Mouse (Mus musculus) forebrain, embryonic 11.5 days (tissue): ENCODE results near the gene Crkl. TPM values are rescaled to one million over a fixed set of nuclear protein-coding genes. Genes with fewer than 3 reads are reported as not detected.
A peak's percentile ranks its signal among the peaks of the same experiment; 100 is the strongest.

Source experiments
- ATAC-seq: fragments of 200-750 bp; cut with Nextera tagmentation; replicated peaks from 2 replicates; pipeline ENCODE4 v1.8.0; 2017; ENCODE audit warnings: moderate TSS enrichment; ENCODE audit not compliant: low FRiP score
- DNase-seq: peaks from one replicate; pipeline ENCODE4 v3.0.0-alpha.2; 2017; ENCODE audit warnings: low spot score
- H3K27ac ChIP-seq: fragments of 300-500 bp; sonication (generic); 2 replicates; pipeline ENCODE4 v1.5.1; 2014; ENCODE audit warnings: low read depth, low read length
- H3K27me3 ChIP-seq: fragments of 300-500 bp; sonication (generic); 2 replicates; pipeline ENCODE4 v1.6.1; 2014; ENCODE audit warnings: mild to moderate bottlenecking, low read length, mixed read lengths; ENCODE audit not compliant: control insufficient read depth, insufficient read depth
- H3K36me3 ChIP-seq: fragments of 300-500 bp; sonication (generic); 2 replicates; pipeline ENCODE4 v1.6.1; 2014; ENCODE audit warnings: mild to moderate bottlenecking, low read length, moderate library complexity, mixed read lengths; ENCODE audit not compliant: control insufficient read depth, insufficient read depth
- H3K4me1 ChIP-seq: fragments of 300-500 bp; sonication (generic); replicated peaks from 2 replicates; pipeline ENCODE4 v1.6.1; 2014; ENCODE audit warnings: low read length, mixed read lengths; ENCODE audit not compliant: control insufficient read depth, insufficient read depth
- H3K4me2 ChIP-seq: fragments of 300-500 bp; sonication (generic); 2 replicates; pipeline ENCODE4 v1.6.1; 2014; ENCODE audit warnings: low read depth, mild to moderate bottlenecking, low read length, moderate library complexity, mixed read lengths; ENCODE audit not compliant: severe bottlenecking
- H3K4me3 ChIP-seq: fragments of 300-500 bp; sonication (generic); 2 replicates; pipeline ENCODE4 v1.5.1; 2014; ENCODE audit warnings: low read depth, low read length
- H3K9ac ChIP-seq: fragments of 300-500 bp; sonication (generic); 2 replicates; pipeline ENCODE4 v1.6.1; 2014; ENCODE audit warnings: low read length
- H3K9me3 ChIP-seq: fragments of 300-500 bp; sonication (generic); 2 replicates; pipeline ENCODE4 v1.6.1; 2016; ENCODE audit warnings: low read length, mixed read lengths; ENCODE audit not compliant: control insufficient read depth
- WGBS: fragments of 180-500 bp; shearing (Covaris S2); extraction: QIAGEN DNeasy Blood & Tissue Kit; methylation state at CpG from one replicate; pipeline ENCODE4 v1.1.7; 2014; 5-methylcytosine and 5-hydroxymethylcytosine counted together
- polyA plus RNA-seq: library from polyadenylated mRNA; unstranded; fragments of >200 nt; fragmentation: Nextera tagmentation; extraction: Ambion mirVana; gene quantifications from 2 replicates; pipeline ENCODE4 v1.2.1, GENCODE M21; 2014

The Crkl gene
- polyA plus RNA-seq, 1 experiment from 2014 or later, result 96.7 TPM

DNA sequence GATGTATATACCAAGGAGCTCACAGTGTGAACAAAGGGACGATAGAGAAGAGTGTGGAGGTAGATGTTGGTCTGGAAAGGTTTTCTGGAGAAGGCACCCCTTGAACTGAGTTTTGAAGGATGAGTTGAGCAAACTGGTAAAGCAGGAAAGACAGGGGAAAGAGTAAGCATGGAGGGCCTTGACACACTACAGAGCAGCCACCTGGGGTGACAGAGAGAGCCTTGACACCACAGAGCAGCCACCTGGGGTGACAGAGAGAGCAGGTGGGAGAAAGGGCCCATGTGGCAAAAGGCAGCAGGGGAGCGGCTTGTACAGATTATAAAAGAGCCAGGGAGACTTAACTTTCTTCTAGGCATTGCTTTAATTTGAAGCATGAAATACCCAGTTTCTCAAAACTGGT lies 23.0 kb downstream of the Crkl start:
- Histone ChIP-seq H3K27ac (no peak overlapping the region), H3K36me3 (no peaks in the 10 kb centered on the region; the same call in 1 of the 2 replicates), H3K27me3 (no peaks in the 10 kb centered on the region), H3K9ac (no peak overlapping the region), H3K4me3 (no peak overlapping the region), H3K4me2 (no peak overlapping the region), H3K9me3 (no peaks in the 10 kb centered on the region), H3K4me1 (no peaks in the 10 kb centered on the region)
- ATAC-seq (no peak), DNase-seq (no peak)
- 84% methylated on average over 2 of the region's 2 CpGs for WGBS

DNA sequence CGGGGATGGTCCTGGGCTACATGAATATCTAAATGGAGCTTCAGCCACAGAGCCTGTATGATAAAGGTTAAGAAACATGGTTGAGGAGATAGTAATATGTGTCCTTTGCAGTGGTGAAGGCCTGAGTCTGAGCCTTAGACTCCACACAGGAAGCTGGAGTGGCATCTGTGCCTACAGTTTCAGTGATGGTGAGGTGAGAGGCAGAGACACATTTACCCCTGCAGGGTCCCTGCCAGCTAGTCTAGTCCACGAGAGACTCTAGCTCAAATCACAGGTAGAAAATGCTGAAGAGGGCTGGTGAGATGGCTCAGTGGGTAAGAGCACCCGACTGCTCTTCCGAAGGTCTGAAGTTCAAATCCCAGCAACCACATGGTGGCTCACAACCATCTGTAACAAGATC lies 23.5 kb downstream of the Crkl start:
- Histone ChIP-seq H3K27ac (no peak overlapping the region), H3K27me3 (no peaks in the 10 kb centered on the region), H3K9me3 (no peaks in the 10 kb centered on the region), H3K9ac (no peak overlapping the region), H3K36me3 (no peaks in the 10 kb centered on the region; the same call in 1 of the 2 replicates), H3K4me2 (no peak overlapping the region), H3K4me1 (no peaks in the 10 kb centered on the region), H3K4me3 (no peak overlapping the region)
- no peak for ATAC-seq
- WGBS, result 94% methylated on average over 4 of the region's 4 CpGs
- DNase-seq, result no peak

DNA sequence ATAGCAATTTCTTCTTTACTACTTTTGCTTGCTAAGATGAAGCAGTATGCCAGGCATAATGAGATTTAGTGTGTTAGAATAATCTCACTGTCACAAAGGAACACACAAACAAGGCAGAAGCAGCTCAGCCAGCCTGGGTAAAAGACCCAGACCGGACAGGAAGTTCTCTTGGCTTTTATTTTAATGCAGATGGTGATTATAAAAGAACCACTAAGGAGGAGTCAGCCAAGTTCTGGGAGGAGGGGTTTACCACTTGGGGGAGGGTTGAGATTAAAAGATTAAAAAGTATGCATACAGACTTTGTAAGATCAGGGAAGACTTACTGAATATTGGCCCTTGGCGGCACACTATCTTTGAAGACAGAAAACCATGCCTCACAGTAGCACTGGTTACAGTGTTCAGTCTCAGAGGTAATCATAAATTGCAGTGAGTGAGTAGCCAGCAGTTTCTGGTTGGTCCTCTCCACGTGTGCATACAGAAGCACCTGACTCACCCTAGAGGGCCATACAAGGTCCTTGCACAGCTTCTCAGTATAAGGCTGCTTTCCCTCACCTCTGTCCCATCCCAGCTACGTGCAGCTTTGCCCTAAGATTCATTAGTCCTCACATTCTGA lies 26.6 kb downstream of the Crkl start:
- Histone ChIP-seq H3K9me3 (no peaks in the 10 kb centered on the region), H3K27me3 (no peaks in the 10 kb centered on the region), H3K4me1 (no peaks in the 10 kb centered on the region), H3K4me2 (no peak overlapping the region), H3K36me3 (no peaks in the 10 kb centered on the region; the same call in 1 of the 2 replicates), H3K27ac (no peak overlapping the region), H3K9ac (no peak overlapping the region), H3K4me3 (no peak overlapping the region)
- ATAC-seq (no peak), DNase-seq (no peak)
- WGBS, result 86% methylated on average over 4 of the region's 4 CpGs

DNA sequence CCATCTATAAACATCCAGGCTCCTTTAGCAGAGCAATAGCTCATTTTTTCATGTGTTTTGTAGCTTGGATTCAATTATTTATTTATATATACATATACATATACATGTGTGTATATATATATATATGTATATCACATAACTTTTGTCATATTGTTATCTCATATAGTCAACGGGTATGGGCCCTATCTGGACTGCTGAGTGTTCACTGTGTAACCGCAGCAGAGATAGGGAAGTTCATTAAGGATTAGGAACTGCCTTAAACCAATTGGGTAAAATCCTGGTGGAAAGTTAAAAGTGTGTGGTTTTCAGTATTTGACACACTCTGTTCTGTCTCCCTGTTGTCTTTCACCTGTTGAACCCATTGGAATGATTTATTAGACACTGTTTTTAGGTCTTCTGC lies 29.7 kb downstream of the Crkl start:
- no peaks in the 10 kb centered on the region for H3K4me1 ChIP-seq
- no peak for DNase-seq
- ATAC-seq, result no peak
- 91% methylated on average over 2 of the region's 2 CpGs for WGBS
- no peaks in the 10 kb centered on the region for H3K9me3 ChIP-seq
- no peak overlapping the region for H3K27ac ChIP-seq
- no peak overlapping the region for H3K9ac ChIP-seq
- H3K36me3 ChIP-seq, result no peaks in the 10 kb centered on the region; the same call in 1 of the 2 replicates
- no peak overlapping the region for H3K4me2 ChIP-seq
- H3K27me3 ChIP-seq, result no peaks in the 10 kb centered on the region
- no peak overlapping the region for H3K4me3 ChIP-seq

DNA sequence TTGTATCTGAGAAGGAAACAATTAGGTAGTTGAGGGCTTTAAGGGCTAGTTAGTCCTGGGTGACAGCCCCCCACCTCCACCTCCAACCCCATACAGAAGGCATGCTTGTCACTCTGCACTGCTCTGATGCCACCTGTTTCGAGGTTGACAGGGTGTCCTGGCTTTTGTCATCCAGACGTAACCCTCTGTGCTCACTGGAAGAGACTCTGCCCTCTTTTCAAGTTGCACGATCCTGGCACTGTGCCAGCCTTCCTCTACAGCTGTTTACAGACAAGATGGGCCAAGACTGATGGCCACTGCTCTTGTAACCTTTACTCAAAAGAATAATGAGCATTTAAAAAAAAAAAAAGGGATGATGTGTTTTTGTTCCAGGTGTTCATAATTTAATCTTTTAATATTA lies 34.7 kb downstream of the Crkl start:
- Histone ChIP-seq H3K4me3 (no peak overlapping the region), H3K4me2 (no peak overlapping the region), H3K27me3 (peaks cover 5% of the 10 kb centered on the region), H3K36me3 (no peaks in the 10 kb centered on the region; the same call in 1 of the 2 replicates), H3K9ac (no peak overlapping the region), H3K27ac (no peak overlapping the region), H3K4me1 (peaks cover 4% of the 10 kb centered on the region; the same call in 1 of the 2 replicates), H3K9me3 (no peaks in the 10 kb centered on the region)
- DNase-seq (peak; percentile 49), ATAC-seq (no peak)
- 70% methylated on average over 3 of the region's 3 CpGs for WGBS

DNA sequence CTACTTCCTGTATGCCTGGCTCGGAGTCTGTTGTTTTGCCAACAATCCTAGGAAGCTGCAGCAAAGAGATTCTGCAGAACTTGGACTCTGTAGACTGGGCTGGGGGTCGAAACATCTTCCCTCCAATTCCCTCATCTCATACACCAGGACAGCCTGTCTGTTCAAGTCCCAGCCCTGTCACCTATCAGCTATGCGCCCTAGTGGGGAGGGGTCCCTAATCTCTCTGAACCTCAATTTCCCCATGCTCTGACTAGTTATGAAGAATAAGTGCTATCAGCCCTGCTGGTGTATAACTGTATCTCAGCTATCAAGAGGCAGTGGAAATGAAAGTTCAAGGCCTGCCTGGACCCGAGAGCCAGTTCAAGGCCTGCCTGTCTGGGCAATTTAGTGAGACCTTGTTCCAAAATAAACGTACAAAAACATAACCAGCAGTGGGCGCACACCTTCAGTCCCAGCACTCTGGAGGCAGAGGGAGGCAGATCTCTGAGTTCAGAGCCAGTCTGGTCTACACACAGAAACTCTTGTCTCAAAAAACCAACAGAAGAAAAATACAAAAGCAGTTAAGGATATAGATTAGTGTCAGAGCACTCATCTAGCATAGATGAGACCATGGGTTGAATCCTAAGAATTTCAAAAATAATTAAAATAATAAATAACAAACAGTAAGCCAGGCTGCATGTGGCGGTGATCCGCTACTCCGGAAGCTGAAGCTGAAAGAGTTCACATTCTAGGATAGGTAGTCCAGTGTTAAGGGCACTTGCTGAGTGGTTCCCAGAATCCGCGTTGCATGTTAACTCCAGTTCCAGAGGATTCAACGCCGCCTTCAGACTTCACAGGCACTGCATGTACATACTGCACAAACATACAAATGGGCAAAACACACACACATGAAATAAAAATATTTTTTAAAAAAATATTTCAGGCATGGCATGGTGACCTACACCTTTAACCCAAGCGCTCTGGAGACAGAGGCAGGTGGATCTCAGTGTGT lies 37.0 kb downstream of the Crkl start:
- H3K27ac ChIP-seq, result peak overlapping the region; percentile 12; the same call in 1 of the 2 replicates
- peaks cover 5% of the 10 kb centered on the region for H3K27me3 ChIP-seq
- peak; percentile 19; the same call in 1 of the 2 replicates for ATAC-seq
- H3K4me1 ChIP-seq, result peaks cover 4% of the 10 kb centered on the region; the same call in 1 of the 2 replicates
- H3K9me3 ChIP-seq, result no peaks in the 10 kb centered on the region
- H3K4me3 ChIP-seq, result peak overlapping the region; percentile 40
- no peak overlapping the region for H3K9ac ChIP-seq
- DNase-seq, result peak; percentile 54
- peak overlapping the region; percentile 78 for H3K4me2 ChIP-seq
- 48% methylated on average over 14 of the region's 14 CpGs for WGBS
- no peaks in the 10 kb centered on the region; the same call in 1 of the 2 replicates for H3K36me3 ChIP-seq

DNA sequence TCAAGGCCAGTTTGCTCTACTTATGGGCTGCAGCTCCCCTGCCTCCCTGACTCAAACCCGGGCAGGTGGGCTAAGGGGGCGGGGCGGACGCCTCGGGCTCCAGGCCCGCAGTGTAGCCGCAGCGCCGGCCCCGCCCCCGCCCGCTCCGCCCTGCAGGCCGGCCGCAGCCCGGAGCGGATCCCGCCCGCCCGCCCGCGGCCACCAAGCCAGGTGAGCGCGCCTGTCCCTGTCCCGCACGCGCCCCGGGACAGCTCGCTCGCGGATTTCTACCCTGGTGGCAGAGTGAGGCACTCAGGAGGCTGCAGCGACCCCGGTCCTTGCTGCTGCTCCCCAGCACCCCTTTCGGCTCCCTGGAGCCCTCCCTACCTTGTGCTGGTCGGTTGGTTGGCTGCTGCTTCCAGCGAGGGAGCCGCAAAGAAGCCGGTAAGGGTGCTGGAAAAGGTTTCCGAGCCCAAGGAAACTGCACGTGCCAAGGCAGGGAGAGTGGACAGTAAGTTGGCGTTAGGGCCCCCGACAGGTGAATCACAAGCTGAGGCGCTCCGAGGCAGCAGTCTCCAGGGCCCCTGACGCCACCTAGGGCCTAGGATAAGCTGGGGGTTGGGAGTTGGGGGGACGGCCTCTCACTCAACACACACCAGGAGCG lies 37.8 kb downstream of the Crkl start, which contains the start of gene Aifm3:
Gene Aifm3, plus strand, starts transcription at position 143 of the 643 bp plus-strand sequence.
- peaks cover 4% of the 10 kb centered on the region; the same call in 1 of the 2 replicates for H3K4me1 ChIP-seq
- peaks cover 5% of the 10 kb centered on the region for H3K27me3 ChIP-seq
- H3K4me2 ChIP-seq, result peak within 1 kb of the TSS; percentile 78
- ATAC-seq (peak; percentile 85), DNase-seq (peak; percentile 71)
- 2% methylated on average over 44 of the region's 47 CpGs for WGBS
- no peaks in the 10 kb centered on the region; the same call in 1 of the 2 replicates for H3K36me3 ChIP-seq
- no peaks in the 10 kb centered on the region for H3K9me3 ChIP-seq
- peak within 1 kb of the TSS; percentile 12; the same call in 1 of the 2 replicates for H3K27ac ChIP-seq
- H3K4me3 ChIP-seq, result peak within 1 kb of the TSS; percentile 40
- peak within 1 kb of the TSS; percentile 62 for H3K9ac ChIP-seq

DNA sequence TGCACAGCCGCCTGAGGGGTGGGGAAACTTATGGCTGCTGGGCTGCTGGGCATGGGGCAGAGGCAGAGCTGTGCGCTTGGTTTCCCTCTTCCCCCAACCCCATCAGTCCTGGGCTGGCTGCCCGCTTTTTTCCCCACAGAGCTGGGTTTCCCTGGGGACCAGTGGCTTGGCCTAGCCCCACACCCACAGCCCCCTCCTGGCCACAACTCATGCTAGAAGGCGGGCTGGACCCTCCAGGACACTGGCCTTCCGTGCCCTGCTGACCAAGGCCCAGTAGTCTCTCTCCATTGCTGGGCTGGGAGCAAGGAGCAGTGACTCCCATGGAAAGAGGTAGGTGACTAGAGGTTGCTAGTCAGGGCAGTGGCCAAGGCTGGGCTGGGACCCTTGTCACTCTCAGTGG lies 39.4 kb downstream of the Crkl start:
- H3K4me2 ChIP-seq, result no peak overlapping the region
- no peaks in the 10 kb centered on the region for H3K9me3 ChIP-seq
- no peaks in the 10 kb centered on the region for H3K36me3 ChIP-seq
- ATAC-seq (no peak), DNase-seq (no peak)
- no peak overlapping the region for H3K27ac ChIP-seq
- peaks cover 4% of the 10 kb centered on the region; the same call in 1 of the 2 replicates for H3K4me1 ChIP-seq
- 82% methylated on average over 5 of the region's 5 CpGs for WGBS
- peaks cover 5% of the 10 kb centered on the region for H3K27me3 ChIP-seq
- no peak overlapping the region for H3K4me3 ChIP-seq
- no peak overlapping the region for H3K9ac ChIP-seq
